Mouse (Mus musculus): Measurements from ENCODE around the gene Hist1h1c. TPM values are rescaled to one million over a fixed set of nuclear protein-coding genes. Genes with fewer than 3 reads are reported as not detected.
A peak's percentile ranks its signal among the peaks of the same experiment; 100 is the strongest.

Hist1h1c gene
- polyA plus RNA-seq, 1 experiment: 40.7 TPM

DNA sequence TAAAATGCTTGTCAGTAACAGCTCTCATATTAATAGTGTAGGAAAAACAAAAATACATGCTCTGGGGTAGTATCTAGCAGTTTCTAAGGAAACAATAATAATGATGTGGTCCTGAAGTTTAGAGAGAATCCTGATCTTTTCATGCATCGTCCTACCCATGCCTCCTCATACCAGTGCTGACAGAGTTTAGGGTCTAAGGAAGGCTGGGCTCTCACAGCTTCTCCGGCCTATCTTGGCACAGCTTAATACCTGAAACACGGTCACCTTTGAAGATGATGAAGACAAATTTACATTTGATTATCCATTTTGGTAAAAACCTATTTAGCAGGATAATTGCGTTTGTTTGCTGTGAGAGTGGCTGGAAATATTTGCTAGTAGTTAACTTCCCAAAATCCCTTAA, 5.4 kb downstream of the Hist1h1c start:
- no peak for DNase-seq (ENCODE audit: extremely low spot score in 1 of 2, low spot score in 1 of 2)

DNA sequence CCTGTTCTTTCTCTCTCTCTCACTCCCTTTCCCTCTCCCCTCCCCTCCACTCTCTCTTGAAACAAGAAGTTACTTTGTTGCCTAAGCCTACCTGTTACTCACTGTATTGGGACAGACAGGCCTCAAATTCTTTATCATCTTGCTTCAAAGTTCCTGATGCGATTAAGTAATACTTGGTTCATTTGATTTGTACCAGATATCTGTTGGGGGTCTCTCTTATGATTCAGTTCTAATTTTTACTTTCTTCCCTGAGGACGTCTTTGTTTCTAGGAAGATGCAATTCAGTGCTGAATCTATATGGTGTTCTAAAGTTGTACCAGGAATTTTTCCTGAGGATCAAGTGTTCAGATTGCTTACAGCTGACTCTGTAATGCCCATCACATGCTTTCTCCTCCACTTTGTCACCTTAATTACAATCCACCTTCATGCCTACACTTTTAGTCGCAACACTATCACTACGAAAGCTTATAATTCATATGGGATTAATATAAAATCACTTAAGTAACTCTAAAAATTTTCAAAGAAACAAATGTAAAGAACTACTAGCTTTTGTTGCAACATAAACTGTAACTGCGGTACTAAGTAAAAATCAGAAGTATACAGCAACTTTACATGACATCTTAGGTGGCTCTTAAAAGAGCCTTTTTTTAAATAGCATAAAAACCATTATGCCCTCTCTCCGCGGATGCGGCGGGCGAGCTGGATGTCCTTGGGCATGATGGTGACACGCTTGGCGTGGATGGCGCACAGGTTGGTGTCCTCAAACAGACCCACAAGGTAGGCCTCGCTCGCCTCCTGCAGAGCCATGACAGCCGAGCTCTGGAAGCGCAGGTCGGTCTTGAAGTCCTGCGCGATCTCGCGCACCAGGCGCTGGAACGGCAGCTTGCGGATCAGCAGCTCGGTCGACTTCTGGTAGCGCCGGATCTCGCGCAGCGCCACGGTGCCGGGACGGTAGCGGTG, 6.1 kb downstream of the Hist1h1c start:
- DNase-seq (ENCODE audit: extremely low spot score in 1 of 2, low spot score in 1 of 2): no peak

DNA sequence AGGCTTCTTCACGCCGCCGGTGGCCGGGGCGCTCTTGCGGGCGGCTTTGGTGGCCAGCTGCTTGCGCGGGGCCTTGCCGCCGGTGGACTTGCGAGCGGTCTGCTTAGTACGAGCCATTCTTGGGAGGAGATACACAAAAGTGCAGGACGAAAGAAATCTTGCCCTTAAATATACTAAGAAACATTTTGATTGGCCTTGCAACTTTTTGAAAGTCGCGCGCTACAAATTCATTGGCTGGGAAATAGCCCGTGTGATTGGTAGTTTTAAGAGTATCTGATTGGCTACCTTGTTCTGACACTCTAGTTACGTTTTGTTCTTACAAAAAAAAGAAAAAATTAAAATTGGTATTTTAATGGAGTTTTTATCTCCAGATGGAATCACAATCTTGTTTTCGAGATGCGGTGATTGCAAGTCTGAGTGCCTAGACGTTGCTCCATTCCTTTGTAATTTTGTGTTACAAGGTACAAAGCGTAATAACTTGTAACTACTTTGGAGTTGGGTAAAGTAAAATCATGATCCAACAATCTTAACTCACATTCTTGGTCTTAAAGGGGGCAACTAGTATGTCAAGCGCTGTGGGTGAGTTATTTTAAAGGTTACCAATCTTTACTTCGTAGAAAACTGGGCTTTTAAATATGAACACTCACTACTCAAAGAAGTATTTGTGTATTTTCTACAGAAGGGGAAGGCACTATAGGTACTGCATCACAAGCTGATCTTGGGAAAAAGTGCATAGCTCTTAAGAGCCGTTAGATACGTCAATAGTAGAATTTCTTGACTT, 7.0 kb downstream of the Hist1h1c start, which contains the start of gene Hist1h3c:
TSS of gene Hist1h3c (minus strand) at position 222 of the 781 bp plus-strand sequence.
- DNase-seq (ENCODE audit: extremely low spot score in 1 of 2, low spot score in 1 of 2): peak; percentile 75 to 93

DNA sequence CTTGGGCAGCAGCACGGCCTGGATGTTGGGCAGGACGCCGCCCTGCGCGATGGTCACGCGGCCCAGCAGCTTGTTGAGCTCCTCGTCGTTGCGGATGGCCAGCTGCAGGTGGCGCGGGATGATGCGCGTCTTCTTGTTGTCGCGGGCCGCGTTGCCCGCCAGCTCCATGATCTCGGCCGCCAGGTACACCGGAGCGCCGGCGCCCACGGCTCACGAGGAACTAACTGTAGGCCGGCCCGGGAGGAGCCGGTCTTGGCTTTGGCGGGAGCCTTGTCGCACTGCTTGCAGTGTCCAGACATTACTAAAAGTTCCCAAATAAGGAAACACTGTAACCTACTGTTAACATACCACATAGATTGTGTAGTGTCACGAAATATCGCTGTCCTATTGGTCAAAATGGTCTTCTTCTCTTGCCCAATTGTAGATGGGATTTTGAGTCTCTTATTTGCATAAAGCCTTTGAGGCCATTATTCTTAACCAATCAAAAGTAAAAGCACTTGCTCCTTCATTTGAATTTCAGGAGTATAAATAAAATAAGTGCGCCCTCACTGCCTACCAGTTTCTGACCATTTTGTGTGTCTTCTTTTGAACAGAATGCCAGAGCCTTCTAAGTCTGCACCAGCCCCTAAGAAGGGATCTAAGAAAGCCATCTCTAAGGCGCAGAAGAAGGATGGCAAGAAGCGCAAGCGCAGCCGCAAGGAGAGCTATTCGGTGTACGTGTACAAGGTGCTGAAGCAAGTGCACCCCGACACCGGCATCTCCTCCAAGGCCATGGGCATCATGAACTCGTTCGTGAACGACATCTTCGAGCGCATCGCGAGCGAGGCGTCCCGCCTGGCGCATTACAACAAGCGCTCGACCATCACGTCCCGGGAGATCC, 7.8 kb downstream of the Hist1h1c start, which contains the start of gene Hist1h2bb:
TSS of gene Hist1h2bb (plus strand) at position 534 of the 880 bp plus-strand sequence.
- DNase-seq (ENCODE audit: extremely low spot score in 1 of 2, low spot score in 1 of 2): peak; percentile 91 to 92

DNA sequence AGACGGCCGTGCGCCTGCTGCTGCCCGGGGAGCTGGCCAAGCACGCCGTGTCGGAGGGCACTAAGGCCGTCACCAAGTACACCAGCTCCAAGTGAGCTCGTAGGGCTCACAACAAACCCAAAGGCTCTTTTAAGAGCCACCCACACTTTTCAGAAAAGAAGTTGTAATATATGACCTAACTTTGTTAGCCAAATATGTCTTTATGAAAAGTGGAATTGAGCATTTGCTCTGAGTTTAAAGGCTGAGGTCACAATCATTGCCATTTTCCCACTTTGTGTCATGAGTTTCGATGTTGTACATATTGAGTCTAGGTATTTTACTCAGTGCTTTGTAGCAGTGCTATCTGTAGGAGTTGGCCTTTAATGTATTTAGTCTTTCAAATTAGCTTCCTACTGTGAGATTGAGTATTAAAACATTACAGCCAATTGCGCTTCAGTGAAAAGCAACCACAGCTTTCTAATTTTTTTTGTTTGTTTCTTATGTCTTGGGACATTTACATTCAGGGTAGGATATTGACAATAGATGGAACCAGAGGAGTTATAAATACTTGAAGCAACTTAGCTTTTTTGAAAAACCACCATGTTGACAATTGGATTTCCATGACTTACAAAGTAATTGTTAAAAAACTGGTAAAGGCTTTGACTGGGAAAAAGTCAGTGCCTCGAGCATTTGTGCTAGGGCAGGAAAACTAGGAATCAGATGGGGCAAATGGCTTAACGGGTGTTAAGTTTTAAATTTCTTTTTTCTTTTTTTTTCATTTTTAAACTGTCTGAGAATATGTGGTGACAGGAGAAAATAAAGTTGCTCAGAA, 8.7 kb downstream of the Hist1h1c start:
- DNase-seq (ENCODE audit: extremely low spot score in 1 of 2, low spot score in 1 of 2): no peak

DNA sequence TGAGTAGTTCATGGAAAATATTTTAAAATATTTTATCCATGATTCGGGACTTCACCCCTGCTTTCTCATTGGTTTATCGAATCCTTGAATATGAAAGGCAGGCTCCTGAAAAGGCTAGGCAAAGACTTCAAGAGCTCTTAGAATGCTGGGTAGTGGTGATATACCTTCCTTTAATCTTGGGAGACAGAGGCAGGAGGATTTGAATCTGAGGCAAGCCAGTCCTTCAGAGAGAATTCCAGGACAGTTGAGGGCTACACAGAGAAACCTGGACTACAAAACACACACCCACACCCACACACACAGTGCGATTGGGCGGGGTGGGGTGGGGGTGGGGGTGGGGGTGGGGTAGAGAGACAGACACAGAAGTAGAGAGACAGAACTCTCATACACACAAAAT, 9.3 kb downstream of the Hist1h1c start:
- DNase-seq (ENCODE audit: extremely low spot score in 1 of 2, low spot score in 1 of 2): no peak

DNA sequence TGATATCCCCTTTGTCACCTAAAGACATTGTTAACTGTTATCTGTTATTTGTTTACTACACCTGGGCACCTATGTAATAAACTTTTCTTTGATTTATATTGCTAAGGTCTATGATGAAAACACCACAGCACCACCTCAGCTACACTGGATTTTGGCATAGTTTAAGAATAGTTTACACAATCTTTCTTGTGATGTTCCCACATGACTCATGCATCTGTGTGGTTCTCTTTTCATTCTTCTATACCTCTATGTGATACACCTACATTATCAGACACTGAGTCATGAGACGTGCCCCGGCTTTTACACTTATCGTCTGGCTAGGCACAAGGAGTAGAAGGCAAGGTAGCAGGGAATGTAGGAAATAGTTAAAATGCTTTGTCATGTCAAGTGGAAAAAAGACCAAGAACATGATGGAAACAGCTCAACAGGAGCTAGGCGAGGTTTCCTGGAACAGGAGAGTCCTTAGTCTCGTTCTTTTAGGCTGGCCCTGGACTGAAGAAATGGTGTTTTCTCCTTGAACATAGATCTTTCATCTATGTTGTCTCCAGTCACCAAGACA, 11.0 kb downstream of the Hist1h1c start:
- no peak for DNase-seq (ENCODE audit: extremely low spot score in 1 of 2, low spot score in 1 of 2)

DNA sequence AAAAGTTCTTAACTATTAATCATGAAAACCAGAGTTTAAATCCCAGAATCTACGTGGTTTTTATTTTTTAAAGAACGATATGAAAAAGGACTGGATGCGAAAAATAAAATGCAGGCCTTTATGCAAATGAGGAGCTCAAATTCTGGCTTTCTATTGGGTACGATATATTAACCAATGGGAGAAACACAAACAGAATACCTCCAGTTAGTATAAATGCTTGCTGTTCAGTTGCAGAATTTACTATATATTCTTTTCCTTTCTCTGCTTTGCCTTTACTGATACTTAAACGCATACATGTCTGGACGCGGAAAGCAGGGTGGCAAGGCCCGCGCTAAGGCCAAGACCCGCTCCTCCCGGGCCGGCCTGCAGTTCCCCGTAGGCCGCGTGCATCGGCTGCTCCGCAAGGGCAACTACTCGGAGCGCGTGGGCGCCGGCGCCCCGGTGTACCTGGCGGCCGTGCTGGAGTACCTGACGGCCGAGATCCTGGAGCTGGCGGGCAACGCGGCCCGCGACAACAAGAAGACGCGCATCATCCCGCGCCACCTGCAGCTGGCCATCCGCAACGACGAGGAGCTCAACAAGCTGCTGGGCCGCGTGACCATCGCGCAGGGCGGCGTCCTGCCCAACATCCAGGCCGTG, 12.3 kb downstream of the Hist1h1c start, which contains the start of gene Hist1h2ab:
TSS of gene Hist1h2ab (plus strand) at position 288 of the 639 bp plus-strand sequence.
- DNase-seq (ENCODE audit: extremely low spot score in 1 of 2, low spot score in 1 of 2): peak in 1 of 2 experiments; percentile 78

DNA sequence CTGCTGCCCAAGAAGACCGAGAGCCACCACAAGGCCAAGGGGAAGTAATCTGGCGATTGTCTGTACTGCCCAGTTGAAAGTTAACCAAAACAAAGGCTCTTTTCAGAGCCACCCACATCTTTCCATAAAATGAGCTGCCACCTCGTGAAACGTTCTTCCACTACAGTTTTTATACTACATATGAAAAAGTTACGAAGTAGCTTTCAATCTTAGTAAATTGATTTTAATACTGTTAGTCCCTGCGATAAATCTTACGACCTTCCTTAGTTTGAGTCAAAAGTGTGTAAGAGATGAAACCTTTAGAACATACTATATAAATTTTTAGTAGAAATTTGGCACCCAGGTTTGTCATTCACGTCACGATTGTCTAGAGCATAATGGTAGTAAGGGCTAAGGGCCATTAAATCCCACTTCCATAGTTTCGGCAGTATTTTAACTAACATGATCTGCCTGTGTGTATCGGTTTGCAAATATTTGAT, 12.9 kb downstream of the Hist1h1c start:
- no peak for DNase-seq (ENCODE audit: extremely low spot score in 1 of 2, low spot score in 1 of 2)

DNA sequence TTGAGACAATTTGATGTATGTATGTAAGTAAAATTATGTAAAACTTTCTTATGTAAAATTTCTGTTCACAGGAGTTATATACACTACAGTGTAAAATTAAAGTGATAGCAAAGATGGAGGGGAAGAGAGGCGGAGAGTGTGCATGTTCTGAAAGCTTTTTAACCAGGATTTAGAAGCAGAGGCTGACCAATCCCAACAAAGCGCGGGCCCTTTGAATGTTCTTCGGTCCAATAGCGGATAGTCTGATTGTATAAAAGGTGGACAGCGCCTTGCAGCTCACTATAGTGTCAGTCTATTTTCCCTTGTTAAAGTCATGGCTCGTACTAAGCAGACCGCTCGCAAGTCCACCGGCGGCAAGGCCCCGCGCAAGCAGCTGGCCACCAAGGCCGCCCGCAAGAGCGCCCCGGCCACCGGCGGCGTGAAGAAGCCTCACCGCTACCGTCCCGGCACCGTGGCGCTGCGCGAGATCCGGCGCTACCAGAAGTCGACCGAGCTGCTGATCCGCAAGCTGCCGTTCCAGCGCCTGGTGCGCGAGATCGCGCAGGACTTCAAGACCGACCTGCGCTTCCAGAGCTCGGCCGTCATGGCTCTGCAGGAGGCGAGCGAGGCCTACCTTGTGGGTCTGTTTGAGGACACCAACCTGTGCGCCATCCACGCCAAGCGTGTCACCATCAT, 13.6 kb downstream of the Hist1h1c start, which contains the start of gene Hist1h3b:
TSS of gene Hist1h3b (plus strand) at position 201 of the 675 bp plus-strand sequence.
- DNase-seq (ENCODE audit: extremely low spot score in 1 of 2, low spot score in 1 of 2): peak; percentile 92 to 98

DNA sequence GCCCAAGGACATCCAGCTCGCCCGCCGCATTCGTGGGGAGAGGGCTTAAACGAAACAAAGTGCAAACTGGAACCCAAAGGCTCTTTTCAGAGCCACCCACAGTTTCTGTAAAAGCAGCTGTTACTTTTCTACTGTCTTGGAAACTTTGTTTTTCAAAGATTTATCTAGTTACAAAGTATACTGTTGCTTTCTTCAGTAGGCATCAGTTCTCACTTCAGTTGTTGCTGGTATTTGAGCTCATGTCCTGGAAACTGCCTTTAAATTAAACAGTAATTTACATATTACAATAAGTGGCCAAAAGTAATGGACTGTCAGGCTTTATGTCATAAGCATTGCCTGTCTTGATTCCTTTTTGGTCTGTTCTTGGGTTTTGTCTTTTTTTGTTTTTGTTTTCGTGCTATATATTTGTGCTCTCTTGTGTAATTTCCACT, 14.1 kb downstream of the Hist1h1c start:
- no peak for DNase-seq (ENCODE audit: extremely low spot score in 1 of 2, low spot score in 1 of 2)

DNA sequence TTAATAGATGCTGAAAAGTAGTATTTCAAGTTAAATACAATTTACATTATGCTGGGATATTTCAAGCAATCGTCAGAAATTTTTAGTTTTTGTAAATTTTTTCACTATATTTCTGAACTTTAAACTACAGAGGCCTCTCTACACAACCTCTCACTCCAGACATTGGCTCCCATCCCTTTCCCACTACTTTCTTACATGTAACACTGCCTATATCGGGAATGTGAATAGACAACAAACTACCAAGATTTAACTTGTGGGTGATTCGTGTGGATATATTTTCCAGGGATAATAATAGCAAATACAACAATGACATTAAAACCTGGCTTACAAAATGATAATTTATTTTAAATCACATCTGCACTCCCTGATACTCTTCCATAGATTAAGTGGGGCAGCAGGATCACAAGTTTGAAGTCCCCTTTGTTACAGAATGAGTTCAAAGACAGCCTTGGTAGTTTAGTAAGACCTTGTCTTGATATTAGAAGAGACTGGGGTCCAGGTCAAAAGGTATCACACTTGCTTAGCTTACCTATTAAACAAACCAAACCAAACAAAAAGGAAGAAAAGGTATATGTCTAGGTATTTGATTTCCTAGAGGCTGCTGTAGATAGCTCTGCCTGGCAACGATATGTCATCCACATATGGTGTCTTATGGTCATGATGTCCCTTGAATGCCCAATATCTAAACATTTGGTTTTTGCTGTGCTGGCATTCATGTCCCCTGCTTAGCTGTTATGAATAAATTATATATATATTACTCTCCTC, 14.9 kb downstream of the Hist1h1c start:
- DNase-seq (ENCODE audit: extremely low spot score in 1 of 2, low spot score in 1 of 2): no peak

DNA sequence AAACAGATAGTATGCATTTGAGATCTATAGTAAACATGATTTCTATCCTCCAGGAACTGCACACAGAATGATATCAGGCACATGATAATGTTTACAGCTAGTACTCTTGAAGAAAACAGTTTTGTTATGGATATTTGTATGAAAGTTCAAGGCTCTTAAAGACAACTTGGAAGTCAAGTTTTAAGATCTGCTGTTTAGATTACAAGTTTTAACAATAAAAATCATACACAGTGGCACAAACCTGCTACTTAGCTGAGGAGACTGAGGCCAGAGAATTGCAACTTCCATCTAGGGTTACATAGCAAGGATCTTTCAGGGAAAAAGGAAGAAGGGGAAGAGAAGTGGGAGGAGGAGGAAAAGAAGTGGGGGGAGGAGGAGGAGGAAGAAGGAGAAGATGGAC, 16.4 kb downstream of the Hist1h1c start:
- no peak for DNase-seq (ENCODE audit: extremely low spot score in 1 of 2, low spot score in 1 of 2)

DNA sequence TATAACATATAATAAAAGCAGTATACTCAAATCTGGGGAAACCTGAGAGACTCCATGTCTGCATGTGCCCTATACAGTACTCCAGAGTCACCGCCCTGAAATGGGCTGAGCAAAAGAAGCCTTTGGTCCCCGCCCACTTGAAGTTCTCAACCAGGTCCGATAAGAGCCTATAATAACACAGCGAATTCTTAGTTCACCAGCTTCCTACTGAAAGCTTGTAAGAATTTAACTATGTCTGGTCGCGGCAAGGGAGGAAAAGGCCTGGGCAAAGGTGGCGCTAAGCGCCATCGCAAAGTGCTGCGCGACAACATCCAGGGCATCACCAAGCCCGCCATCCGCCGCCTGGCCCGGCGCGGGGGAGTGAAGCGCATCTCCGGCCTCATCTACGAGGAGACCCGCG, 18.2 kb downstream of the Hist1h1c start, which contains the start of gene Hist1h4b:
TSS of gene Hist1h4b (plus strand) at position 224 of the 400 bp plus-strand sequence.
- peak; percentile 96 to 97 for DNase-seq (ENCODE audit: extremely low spot score in 1 of 2, low spot score in 1 of 2)

DNA sequence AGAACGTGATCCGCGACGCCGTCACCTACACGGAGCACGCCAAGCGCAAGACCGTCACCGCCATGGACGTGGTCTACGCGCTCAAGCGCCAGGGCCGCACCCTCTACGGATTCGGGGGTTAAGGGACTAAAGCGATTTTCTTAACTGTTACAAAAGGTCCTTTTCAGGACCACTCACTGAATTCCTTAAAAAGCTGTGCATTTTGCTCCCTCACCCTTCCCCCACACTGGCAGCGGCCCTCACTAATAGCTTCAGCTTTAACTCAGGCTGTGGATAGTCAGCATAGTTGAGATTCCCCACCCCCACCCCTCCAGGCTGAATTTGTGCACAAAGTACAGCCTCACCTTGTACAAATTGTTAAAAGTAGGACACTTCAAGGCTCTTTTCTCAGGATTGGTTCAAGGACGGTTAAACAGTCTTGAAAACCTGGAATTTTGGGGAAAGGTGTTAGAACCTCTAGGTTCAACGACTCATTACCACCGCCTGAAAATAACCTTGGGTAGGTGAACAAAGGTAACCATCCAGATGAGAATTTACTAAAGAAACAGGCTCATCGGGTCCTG, 18.7 kb downstream of the Hist1h1c start:
- no peak for DNase-seq (ENCODE audit: extremely low spot score in 1 of 2, low spot score in 1 of 2)

DNA sequence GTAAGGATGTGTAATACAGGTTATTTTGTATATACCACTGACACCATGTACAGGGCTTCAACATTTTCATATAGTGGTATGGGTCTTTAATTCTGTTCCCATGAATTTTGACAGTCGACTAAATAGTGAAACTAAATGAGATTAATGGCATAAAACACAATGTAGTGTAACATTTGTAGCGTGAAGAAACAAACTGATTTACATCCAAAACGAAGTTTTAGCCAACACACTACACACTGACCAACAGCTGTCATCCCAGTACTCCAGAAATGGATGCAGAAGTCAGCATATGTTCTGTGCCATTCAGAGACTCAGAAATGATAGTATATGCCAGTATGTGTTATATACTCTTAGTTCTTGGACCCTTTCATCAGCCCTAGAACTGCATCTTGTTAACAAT, 19.3 kb downstream of the Hist1h1c start:
- DNase-seq (ENCODE audit: extremely low spot score in 1 of 2, low spot score in 1 of 2): no peak
